17 mouse cellular contexts compared by ENCODE assay signal in genomic region chrX:167179549-167179948, GRCm38 (mm10). TPM values are rescaled to one million over a fixed set of nuclear protein-coding genes. Genes with fewer than 3 reads are reported as not detected.
DNase-seq lines count a peak whose midpoint lies in the region; ATAC-seq and TF ChIP-seq lines count a peak whose summit lies in the region.
"Had no signal": no experiment of that assay in that cellular context is flagged by ENCODE, and none has a peak within 500 bp of the region (broad histone marks: within the 10 kb centered on the region; RNA-seq: fewer than 3 reads in every experiment).

No protein-coding gene starts in this region.

- intact Hi-C loops in heart, adult 2 months (cut with DNase I), result no loop called here
- intact Hi-C loops in heart, postnatal 25 days (cut with DNase I), result no loop called here

- no peaks in the 10 kb centered on the region for H3K79me2 ChIP-seq in heart, adult 2 months (replicated peaks; ENCODE audit: control insufficient read depth, insufficient read depth, low read length)

- no peak for TF ChIP-seq POLR2A in heart, adult 2 months (IDR thresholded peaks at IDR 0.05; ENCODE audit: insufficient read depth, low read depth, low read length)
- TF ChIP-seq POLR2A in spleen, adult 2 months (IDR thresholded peaks at IDR 0.05; ENCODE audit: low read depth, low read length), result no peak

- H3K36me3 ChIP-seq in heart, adult 2 months (ENCODE audit: control insufficient read depth, insufficient read depth, low read length), result peaks cover 4% of the 10 kb centered on the region; the same call in 1 of the 2 replicates
- H3K36me3 ChIP-seq in spleen, adult 2 months (ENCODE audit: control insufficient read depth, insufficient read depth, low read length), result no peaks in the 10 kb centered on the region
- H3K36me3 ChIP-seq in heart, embryonic 16.5 days (ENCODE audit: control insufficient read depth, insufficient read depth), result no peaks in the 10 kb centered on the region
- no peaks in the 10 kb centered on the region for H3K36me3 ChIP-seq in kidney, embryonic 14.5 days (ENCODE audit: control insufficient read depth, insufficient read depth, low read length)
- H3K36me3 ChIP-seq: G1E; kidney, embryonic 15.5 days; neural tube, embryonic 15.5 days had no signal

- no peak overlapping the region for H3K9ac ChIP-seq in heart, adult 2 months (ENCODE audit: low read depth, low read length)
- no peak overlapping the region for H3K9ac ChIP-seq in heart, embryonic 16.5 days (ENCODE audit: low read length)
- H3K9ac ChIP-seq in kidney, embryonic 14.5 days (ENCODE audit: low read depth, low read length), result no peak overlapping the region
- H3K9ac ChIP-seq: kidney, embryonic 15.5 days; liver, embryonic 14.5 days; neural tube, embryonic 15.5 days had no signal

- no peak for TF ChIP-seq EP300 in heart, adult 2 months (IDR thresholded peaks at IDR 0.05; ENCODE audit: insufficient read depth, low read depth, low read length)

- no peak for DNase-seq in heart, adult 2 months
- no peak for DNase-seq in heart, postnatal 25 days (ENCODE audit: low spot score)
- no peak for DNase-seq in spleen, adult 2 months (ENCODE audit: low read depth in 1 of 2, low spot score in 2 of 2)
- DNase-seq in spleen, postnatal 14 days (ENCODE audit: low spot score in 2 of 2), result no peak
- DNase-seq in adrenal gland, adult 8-10 months, result no peak
- no peak for DNase-seq in adrenal gland, postnatal 36 days
- DNase-seq: adrenal gland, adult 2 months; cerebellum, adult 9-10 months; gastrocnemius, postnatal 14 days; right cerebral cortex, adult 18-20 months had no signal

- no peaks in the 10 kb centered on the region for H3K27me3 ChIP-seq in heart, adult 2 months (ENCODE audit: control insufficient read depth, insufficient read depth, low read length)
- no peaks in the 10 kb centered on the region for H3K27me3 ChIP-seq in spleen, adult 2 months (ENCODE audit: control insufficient read depth, insufficient read depth, low read length)
- no peaks in the 10 kb centered on the region for H3K27me3 ChIP-seq in heart, embryonic 16.5 days (ENCODE audit: control insufficient read depth, insufficient read depth, low read length)
- no peaks in the 10 kb centered on the region for H3K27me3 ChIP-seq in kidney, embryonic 14.5 days (ENCODE audit: control insufficient read depth, insufficient read depth, low read length)

- H3K27ac ChIP-seq in heart, adult 2 months, result peak overlapping the region; percentile 65
- H3K27ac ChIP-seq in spleen, adult 2 months (ENCODE audit: insufficient read depth, low read length), result peak overlapping the region; percentile 98
- H3K27ac ChIP-seq in heart, embryonic 16.5 days (ENCODE audit: low read length), result peak overlapping the region; percentile 90
- H3K27ac ChIP-seq in kidney, embryonic 14.5 days (ENCODE audit: low read depth, low read length), result no peak overlapping the region
- H3K27ac ChIP-seq: kidney, embryonic 15.5 days; liver, embryonic 14.5 days; neural tube, embryonic 15.5 days had no signal

- ATAC-seq in heart, embryonic 16.5 days (replicated peaks; ENCODE audit: extremely low read depth, insufficient read depth, low FRiP score), result peak; percentile 83
- ATAC-seq in kidney, embryonic 14.5 days (ENCODE audit: low FRiP score, low TSS enrichment), result no peak

- H3K4me3 ChIP-seq in heart, adult 2 months, result no peak overlapping the region
- no peak overlapping the region for H3K4me3 ChIP-seq in spleen, adult 2 months (ENCODE audit: extremely low read depth, insufficient read depth, insufficient read length)
- no peak overlapping the region for H3K4me3 ChIP-seq in heart, embryonic 16.5 days (ENCODE audit: low read length)
- no peak overlapping the region for H3K4me3 ChIP-seq in kidney, embryonic 14.5 days (ENCODE audit: low read length)
- H3K4me3 ChIP-seq: kidney, embryonic 15.5 days; neural tube, embryonic 15.5 days had no signal

- peaks cover 10% of the 10 kb centered on the region for H3K4me1 ChIP-seq in heart, adult 2 months (ENCODE audit: control insufficient read depth, insufficient read depth, low read length)
- H3K4me1 ChIP-seq in spleen, adult 2 months (ENCODE audit: control insufficient read depth, insufficient read depth, insufficient read length), result peaks cover 16% of the 10 kb centered on the region
- peaks cover 6% of the 10 kb centered on the region; the same call in 1 of the 2 replicates for H3K4me1 ChIP-seq in heart, embryonic 16.5 days (ENCODE audit: control insufficient read depth, insufficient read depth, low read length)
- H3K4me1 ChIP-seq in kidney, embryonic 14.5 days (ENCODE audit: control insufficient read depth, insufficient read depth, low read length), result no peaks in the 10 kb centered on the region
- H3K4me1 ChIP-seq: kidney, embryonic 15.5 days; neural tube, embryonic 15.5 days had no signal

- H3K9me3 ChIP-seq in heart, embryonic 16.5 days (replicated peaks; ENCODE audit: control insufficient read depth, low read length), result no peaks in the 10 kb centered on the region
- no peaks in the 10 kb centered on the region for H3K9me3 ChIP-seq in kidney, embryonic 14.5 days (ENCODE audit: control insufficient read depth, low read length)
- H3K9me3 ChIP-seq: G1E; kidney, embryonic 15.5 days; neural tube, embryonic 15.5 days had no signal

- WGBS in heart, adult 2 months, result 68% methylated on average over 3 of the region's 3 CpGs
- 77% methylated on average over 3 of the region's 3 CpGs for WGBS in spleen, adult 2 months
- WGBS in heart, embryonic 16.5 days, result 57% methylated on average over 3 of the region's 3 CpGs
- 82% methylated on average over 3 of the region's 3 CpGs for WGBS in kidney, embryonic 14.5 days

- H3K4me2 ChIP-seq in heart, embryonic 16.5 days (ENCODE audit: low read depth, low read length), result no peak overlapping the region
- no peak overlapping the region for H3K4me2 ChIP-seq in kidney, embryonic 14.5 days (replicated peaks; ENCODE audit: low read depth, low read length)
- H3K4me2 ChIP-seq: kidney, embryonic 15.5 days; midbrain, embryonic 11.5 days; neural tube, embryonic 15.5 days had no signal

- TF ChIP-seq CTCF in heart, adult 2 months (IDR thresholded peaks at IDR 0.05), result no peak
- no peak for TF ChIP-seq CTCF in spleen, adult 2 months (IDR thresholded peaks at IDR 0.05; ENCODE audit: extremely low read depth, insufficient read depth, insufficient read length, insufficient replicate concordance)

RNA-seq across cellular contexts. Expression of gene Tmsb4x, which starts 29.6 kb away (rescaled TPM):
- total RNA-seq in heart, adult 2 months (2021), result 100 to 1,000 TPM; 435 to 610 TPM
- polyA plus RNA-seq in heart, adult 2 months (2012; rRNA removed), result 211 and 313 TPM in 2 replicates
- 100 to 1,000 TPM; 459 to 522 TPM for total RNA-seq in heart, postnatal 25 days (2021)
- 327 and 363 TPM in 2 replicates for polyA plus RNA-seq in spleen, adult 2 months (2012; rRNA removed)
- polyA plus RNA-seq in heart, embryonic 16.5 days (2015; fragmentation: Nextera tagmentation; extraction: Ambion mirVana), result 2,294 and 2,338 TPM in 2 replicates
- polyA plus RNA-seq in kidney, embryonic 14.5 days (2014; fragmentation: Nextera tagmentation; extraction: Ambion mirVana), result 2,072 and 3,120 TPM in 2 replicates
- total RNA-seq in adrenal gland, adult 8-10 months (2022), result 100 to 1,000 TPM; 368 to 589 (median 495) TPM
- total RNA-seq in adrenal gland, postnatal 36 days (2021), result 100 to 1,000 TPM; 356 to 454 TPM
- polyA plus RNA-seq: G1E had no signal
